Mouse (Mus musculus) limb, embryonic 13.5 days (tissue): ENCODE data around the gene Tmbim6. TPM values are rescaled to one million over a fixed set of nuclear protein-coding genes. Genes with fewer than 3 reads are reported as not detected.

Source experiments
- ATAC-seq: fragments of 200-750 bp; cut with Nextera tagmentation; 2 replicates; pipeline ENCODE4 v1.8.0; 2017; ENCODE audit warnings: low read depth, moderate number of reproducible peaks, moderate TSS enrichment; ENCODE audit not compliant: low FRiP score
- H3K27ac ChIP-seq: fragments of 300-500 bp; sonication (generic); 2 replicates; pipeline ENCODE4 v1.5.1; 2015; ENCODE audit warnings: inconsistent platforms, mild to moderate bottlenecking, moderate library complexity
- H3K27me3 ChIP-seq: fragments of 300-500 bp; sonication (generic); 2 replicates; pipeline ENCODE4 v1.6.1; 2015; ENCODE audit warnings: mild to moderate bottlenecking, inconsistent platforms
- H3K36me3 ChIP-seq: fragments of 300-500 bp; sonication (generic); 2 replicates; pipeline ENCODE4 v1.6.1; 2015; ENCODE audit warnings: inconsistent platforms, mild to moderate bottlenecking, moderate library complexity
- H3K4me1 ChIP-seq: fragments of 300-500 bp; sonication (generic); 2 replicates; pipeline ENCODE4 v1.6.1; 2015; ENCODE audit warnings: inconsistent platforms
- H3K4me2 ChIP-seq: fragments of 300-500 bp; sonication (generic); replicated peaks from 2 replicates; pipeline ENCODE4 v1.6.1; 2015; ENCODE audit warnings: inconsistent platforms, mild to moderate bottlenecking, moderate library complexity
- H3K4me3 ChIP-seq: fragments of 300-500 bp; sonication (generic); 2 replicates; pipeline ENCODE4 v1.5.1; 2015; ENCODE audit warnings: moderate library complexity, mild to moderate bottlenecking, inconsistent platforms
- H3K9ac ChIP-seq: fragments of 300-500 bp; sonication (generic); 2 replicates; pipeline ENCODE4 v1.6.1; 2015; ENCODE audit warnings: mild to moderate bottlenecking, inconsistent platforms
- H3K9me3 ChIP-seq: fragments of 300-500 bp; sonication (generic); 2 replicates; pipeline ENCODE4 v1.6.1; 2016; ENCODE audit warnings: inconsistent platforms
- WGBS: fragments of 180-500 bp; shearing (Covaris S2); methylation state at CpG from one replicate; pipeline ENCODE4 v1.1.7; 2015; 5-methylcytosine and 5-hydroxymethylcytosine counted together
- polyA plus RNA-seq: library from polyadenylated mRNA; unstranded; fragments of >200 nt; fragmentation: Nextera tagmentation; extraction: Ambion mirVana; gene quantifications from 2 replicates; pipeline ENCODE4 v1.2.1, GENCODE M21; 2015

Tmbim6 gene
- polyA plus RNA-seq, 1 experiment from 2014 or later: 298 TPM

GRCm38 (mm10) chr15:99456963-99457605, 64.4 kb downstream of the Tmbim6 start:
- Histone ChIP-seq H3K9ac (peak overlapping the region; percentile 81), H3K27ac (peak overlapping the region; percentile 92), H3K4me2 (peak overlapping the region; percentile 89), H3K36me3 (peaks cover 26% of the 10 kb centered on the region), H3K27me3 (no peaks in the 10 kb centered on the region), H3K4me1 (peaks cover 47% of the 10 kb centered on the region), H3K9me3 (no peaks in the 10 kb centered on the region), H3K4me3 (peak overlapping the region; percentile 85)
- peak; percentile 79 for ATAC-seq
- WGBS: 0% methylated on average over 40 of the region's 43 CpGs

DNA sequence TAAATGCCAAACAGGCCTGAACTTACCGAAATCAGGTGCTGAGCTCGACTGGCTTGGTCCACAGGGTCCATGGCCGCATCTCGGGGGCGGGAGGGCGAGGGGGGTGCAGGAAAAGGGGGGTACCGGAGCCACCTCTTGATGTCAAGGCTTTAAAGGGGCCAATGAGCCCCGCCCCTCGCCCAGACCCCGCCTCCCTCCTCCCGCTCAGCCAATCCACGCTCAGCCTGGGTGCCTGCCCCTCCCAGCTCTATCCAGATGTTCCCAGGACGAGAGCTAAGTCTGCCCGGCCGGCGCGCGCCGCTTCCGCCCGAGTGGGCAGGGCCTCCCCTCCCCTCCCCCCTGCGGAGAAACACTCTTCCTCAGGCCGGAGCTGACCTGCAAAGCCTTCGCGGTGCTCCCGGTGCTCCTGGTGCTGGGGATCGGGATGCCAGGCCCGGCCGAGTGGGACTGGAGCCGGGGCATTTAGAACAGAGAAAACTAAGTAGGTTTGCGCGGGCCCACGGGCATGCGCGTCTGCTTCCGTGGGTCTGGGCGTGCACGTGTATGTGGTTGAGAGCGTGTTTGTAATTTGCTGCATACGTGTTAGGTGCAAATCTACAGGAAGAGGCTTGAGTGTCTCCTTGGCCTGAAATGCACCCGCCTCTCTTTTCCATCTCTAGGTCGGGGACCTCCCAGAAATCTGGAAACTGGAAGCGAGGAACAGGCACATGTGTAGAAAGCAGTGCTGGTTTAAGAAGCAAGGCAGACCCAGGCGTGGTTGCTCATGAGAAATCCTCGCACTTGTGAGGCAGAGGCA, 65.1 kb downstream of the Tmbim6 start, which contains the start of gene Nckap5l:
Nckap5l (minus strand) TSS at position 143 of the 796 bp plus-strand sequence.
- Histone ChIP-seq H3K4me1 (peaks cover 46% of the 10 kb centered on the region), H3K9ac (peak within 1 kb of the TSS; percentile 81), H3K27me3 (no peaks in the 10 kb centered on the region), H3K36me3 (peaks cover 19% of the 10 kb centered on the region), H3K9me3 (no peaks in the 10 kb centered on the region), H3K4me3 (peak within 1 kb of the TSS; percentile 85), H3K27ac (peak within 1 kb of the TSS; percentile 92), H3K4me2 (peak within 1 kb of the TSS; percentile 89)
- ATAC-seq: peak; percentile 95
- under 1% methylated on average over 45 of the region's 45 CpGs for WGBS

Other genes with a start within 250 kb of the Tmbim6 start
- 0.28 and 0.37 TPM in 2 replicates for gene Kcnh3, start 168.0 kb upstream of the Tmbim6 start, polyA plus RNA-seq
- 143 and 144 TPM in 2 replicates for gene Mcrs1, start 140.9 kb upstream of the Tmbim6 start, polyA plus RNA-seq
- 77.6 and 80.3 TPM in 2 replicates for gene Prpf40b, start 97.8 kb upstream of the Tmbim6 start, polyA plus RNA-seq
- 0.15 and 0.36 TPM in 2 replicates for gene Fam186b, start 97.0 kb upstream of the Tmbim6 start, polyA plus RNA-seq
- 29.5 and 30.9 TPM in 2 replicates for gene Fmnl3, start 22.4 kb upstream of the Tmbim6 start, polyA plus RNA-seq
- 14.0 and 14.1 TPM in 2 replicates for gene Nckap5l, start 64.9 kb downstream of the Tmbim6 start, polyA plus RNA-seq
- 17.0 and 19.7 TPM in 2 replicates for gene Bcdin3d, start 81.8 kb downstream of the Tmbim6 start, polyA plus RNA-seq
- 0.34 and 0.37 TPM in 2 replicates for gene Faim2, start 135.3 kb downstream of the Tmbim6 start, polyA plus RNA-seq
- gene Aqp2, start 186.2 kb downstream of the Tmbim6 start, polyA plus RNA-seq: not detected in 2 replicates
- gene Aqp5, start 197.9 kb downstream of the Tmbim6 start, polyA plus RNA-seq: 0.27 and 0.61 TPM in 2 replicates
- gene Aqp6, start 208.5 kb downstream of the Tmbim6 start, polyA plus RNA-seq: not detected in 2 replicates